Mouse (Mus musculus): Measurements from ENCODE around the gene Kcnj13. TPM values are rescaled to one million over a fixed set of nuclear protein-coding genes. Genes with fewer than 3 reads are reported as not detected.

The Kcnj13 gene
- under 1 TPM; 0.22 to 0.54 TPM for total RNA-seq (2021)
- long read RNA-seq, experiment 1, result 0 reads
- long read RNA-seq, experiment 2, result 0 reads

- DNase-seq (ENCODE audit: low spot score in 2 of 2), result no peak
These were observed at the start of gene Kcnj13 for GRCm38 (mm10) chr1:87394594-87394993. Kcnj13 (minus strand) TSS chr1:87394729.

GRCm38 (mm10) chr1:87436583-87436982 lies 42.1 kb upstream of the Kcnj13 start:
- no peak for DNase-seq (ENCODE audit: low spot score in 2 of 2)

- no peak for DNase-seq (ENCODE audit: low spot score in 2 of 2)
These were observed 40.6 kb upstream of the Kcnj13 start for GRCm38 (mm10) chr1:87435125-87435524.

GRCm38 (mm10) chr1:87418733-87419132 lies 24.2 kb upstream of the Kcnj13 start:
- DNase-seq (ENCODE audit: low spot score in 2 of 2), result no peak

GRCm38 (mm10) chr1:87409380-87409779 lies 14.9 kb upstream of the Kcnj13 start:
- DNase-seq (ENCODE audit: low spot score in 2 of 2), result no peak

- no peak for DNase-seq (ENCODE audit: low spot score in 2 of 2)
These were observed 11.5 kb upstream of the Kcnj13 start for GRCm38 (mm10) chr1:87406012-87406411.

- DNase-seq (ENCODE audit: low spot score in 2 of 2), result no peak
These were observed 10.2 kb upstream of the Kcnj13 start for GRCm38 (mm10) chr1:87404710-87405109.

- DNase-seq (ENCODE audit: low spot score in 2 of 2), result no peak
These were observed 2.5 kb upstream of the Kcnj13 start for GRCm38 (mm10) chr1:87396923-87397586.

- DNase-seq (ENCODE audit: low spot score in 2 of 2), result no peak
These were observed 909 bp downstream of the Kcnj13 start for GRCm38 (mm10) chr1:87393444-87394195.

GRCm38 (mm10) chr1:87386436-87387092 lies 8.0 kb downstream of the Kcnj13 start:
- DNase-seq (ENCODE audit: low spot score in 2 of 2), result no peak

- DNase-seq (ENCODE audit: low spot score in 2 of 2), result no peak
These were observed 13.4 kb downstream of the Kcnj13 start for GRCm38 (mm10) chr1:87381152-87381551.

GRCm38 (mm10) chr1:87379919-87380318 lies 14.6 kb downstream of the Kcnj13 start:
- no peak for DNase-seq (ENCODE audit: low spot score in 2 of 2)

GRCm38 (mm10) chr1:87378024-87378560 lies 16.4 kb downstream of the Kcnj13 start:
- DNase-seq (ENCODE audit: low spot score in 2 of 2), result no peak

GRCm38 (mm10) chr1:87360276-87360675 lies 34.3 kb downstream of the Kcnj13 start:
- no peak for DNase-seq (ENCODE audit: low spot score in 2 of 2)

- DNase-seq (ENCODE audit: low spot score in 2 of 2), result no peak
These were observed 44.0 kb downstream of the Kcnj13 start for GRCm38 (mm10) chr1:87350576-87350975.

Other genes with a start within 250 kb of the Kcnj13 start
- gene Ecel1, start 238.2 kb downstream of the Kcnj13 start, total RNA-seq (2021), result under 1 TPM in 1 of 2 experiments, not detected in 1; 0.07 TPM
- not detected for gene Prss56, start 211.4 kb downstream of the Kcnj13 start, total RNA-seq (2021)
- 10 to 100 TPM; 34.2 to 43.2 TPM for gene Chrnd, start 204.1 kb downstream of the Kcnj13 start, total RNA-seq (2021)
- gene Chrng, start 190.1 kb downstream of the Kcnj13 start, total RNA-seq (2021), result 10 to 100 TPM; 24.8 to 32.9 TPM
- 100 to 1,000 TPM; 107 to 110 TPM for gene Eif4e2, start 180.8 kb downstream of the Kcnj13 start, total RNA-seq (2021)
- gene Efhd1, start 130.4 kb downstream of the Kcnj13 start, total RNA-seq (2021), result 10 to 100 TPM; 25.1 to 28.5 TPM
- 10 to 100 TPM; 55.5 to 69.3 TPM for gene Gigyf2, start 67.7 kb downstream of the Kcnj13 start, total RNA-seq (2021)
- gene Snorc, start 75.5 kb upstream of the Kcnj13 start, total RNA-seq (2021), result not detected
- gene Neu2, start 115.2 kb upstream of the Kcnj13 start, total RNA-seq (2021), result 1 to 10 TPM; 3.4 to 3.8 TPM
- gene Ngef, start 179.1 kb upstream of the Kcnj13 start, total RNA-seq (2021), result 1 to 10 TPM in 1 of 2 experiments, under 1 TPM in 1; 0.75 to 1.2 TPM
- 10 to 100 TPM; 13.3 to 19.3 TPM for gene Inpp5d, start 225.6 kb upstream of the Kcnj13 start, total RNA-seq (2021)